Mouse (Mus musculus): ENCODE data around the gene Mfap1b. TPM values are rescaled to one million over a fixed set of nuclear protein-coding genes. Genes with fewer than 3 reads are reported as not detected.
A peak's percentile ranks its signal among the peaks of the same experiment; 100 is the strongest.
"Not testable (repeated sequence)": the region's sequence is repeated elsewhere in the genome, so short reads cannot be mapped to it uniquely, and the experiment has no call there.

Gene Mfap1b
- 52.8 and 53.8 TPM in 2 replicates for polyA plus RNA-seq (2014; fragmentation: Nextera tagmentation; extraction: Ambion mirVana)

DNA sequence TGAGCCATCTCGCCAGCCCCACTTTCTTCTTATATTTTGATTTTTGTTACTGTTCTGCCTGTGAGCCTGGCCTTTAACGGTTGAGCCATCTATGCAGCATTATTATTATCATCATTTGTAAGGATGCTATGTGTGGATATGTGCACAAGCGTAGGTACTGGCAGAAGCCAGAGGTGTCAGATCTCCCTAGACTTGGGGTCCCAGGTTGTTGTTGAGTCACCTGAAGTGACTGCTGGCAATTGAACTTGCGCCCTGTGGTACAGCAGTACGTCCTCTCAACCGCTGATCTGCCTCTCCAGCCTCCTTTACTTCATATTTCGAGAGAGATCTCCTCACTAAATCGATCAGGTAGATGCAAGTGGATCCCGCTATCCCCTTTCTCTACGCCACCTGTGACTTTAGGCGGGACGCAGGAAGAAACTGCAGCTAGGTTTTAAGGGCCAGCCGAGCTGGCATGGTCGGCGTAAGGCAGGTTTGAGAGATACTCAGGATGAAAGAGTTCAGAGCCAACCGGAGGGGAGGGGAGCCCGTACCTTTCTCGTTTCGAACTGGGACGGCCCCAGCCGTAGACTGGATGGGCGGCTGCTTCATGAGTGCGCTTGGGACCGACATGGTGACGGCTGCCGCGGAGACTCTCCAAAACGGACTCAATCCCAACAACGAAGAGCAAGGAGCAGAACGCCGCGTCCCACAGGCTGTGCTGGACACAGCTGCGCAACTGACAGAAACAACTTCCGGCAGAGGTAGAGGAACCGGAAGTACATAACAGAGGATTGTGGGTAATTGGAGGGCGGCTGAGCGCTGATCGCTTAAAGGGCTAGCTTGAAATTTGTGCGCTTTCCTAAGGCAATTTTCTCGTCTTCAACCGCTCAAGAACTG is at the start of gene Mfap1b:
TSS of gene Mfap1b (minus strand) at position 767 of the 879 bp plus-strand sequence.
- not testable (repeated sequence) for H3K4me1 ChIP-seq (ENCODE audit: control insufficient read depth, insufficient read depth, low read length); H3K9me3 ChIP-seq (ENCODE audit: control insufficient read depth, low read depth, low read length); H3K36me3 ChIP-seq (ENCODE audit: control insufficient read depth, insufficient read depth, low read length); H3K27ac ChIP-seq (ENCODE audit: low read length); H3K27me3 ChIP-seq (ENCODE audit: control insufficient read depth, insufficient read depth, low read length)
- Histone ChIP-seq H3K9ac (replicated peaks; ENCODE audit: low read depth, low read length) (peak within 1 kb of the TSS; percentile 34), H3K4me2 (replicated peaks; ENCODE audit: low read depth, low read length) (peak within 1 kb of the TSS; percentile 62), H3K4me3 (ENCODE audit: low read depth, low read length) (peak within 1 kb of the TSS; percentile 45)
- WGBS, result 5% methylated on average over 39 of the region's 41 CpGs
- ATAC-seq (ENCODE audit: insufficient number of reproducible peaks, insufficient read depth, low FRiP score, low read depth), result peak; percentile 95

DNA sequence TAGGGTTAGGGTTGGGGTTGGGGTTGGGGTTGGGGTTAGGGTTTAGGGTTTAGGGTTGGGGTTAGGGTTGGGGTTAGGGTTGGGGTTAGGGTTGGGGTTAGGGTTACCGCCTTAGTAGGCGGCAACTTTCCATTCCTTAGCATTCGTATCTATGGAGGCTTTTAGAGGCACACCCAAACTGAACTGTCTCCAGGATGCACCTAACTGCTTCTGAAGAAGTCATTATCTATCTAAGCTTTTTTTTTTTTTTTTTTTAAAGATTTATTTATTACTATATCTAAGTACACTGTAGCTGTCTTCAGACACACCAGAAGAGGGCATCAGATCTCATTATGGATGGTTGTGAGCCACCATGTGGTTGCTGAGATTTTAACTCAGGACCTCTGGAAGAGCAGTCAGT is 49.0 kb upstream of the Mfap1b start:
- not testable (repeated sequence) for H3K4me2 ChIP-seq (replicated peaks; ENCODE audit: low read depth, low read length); H3K4me3 ChIP-seq (ENCODE audit: low read depth, low read length); H3K4me1 ChIP-seq (ENCODE audit: control insufficient read depth, insufficient read depth, low read length); ATAC-seq (ENCODE audit: insufficient number of reproducible peaks, insufficient read depth, low FRiP score, low read depth); H3K27ac ChIP-seq (ENCODE audit: low read length); H3K27me3 ChIP-seq (ENCODE audit: control insufficient read depth, insufficient read depth, low read length); H3K9ac ChIP-seq (replicated peaks; ENCODE audit: low read depth, low read length); H3K9me3 ChIP-seq (ENCODE audit: control insufficient read depth, low read depth, low read length)
- peaks cover 16% of the 10 kb centered on the region for H3K36me3 ChIP-seq (ENCODE audit: control insufficient read depth, insufficient read depth, low read length)
- WGBS, result 100% methylated on average over 3 of the region's 3 CpGs

DNA sequence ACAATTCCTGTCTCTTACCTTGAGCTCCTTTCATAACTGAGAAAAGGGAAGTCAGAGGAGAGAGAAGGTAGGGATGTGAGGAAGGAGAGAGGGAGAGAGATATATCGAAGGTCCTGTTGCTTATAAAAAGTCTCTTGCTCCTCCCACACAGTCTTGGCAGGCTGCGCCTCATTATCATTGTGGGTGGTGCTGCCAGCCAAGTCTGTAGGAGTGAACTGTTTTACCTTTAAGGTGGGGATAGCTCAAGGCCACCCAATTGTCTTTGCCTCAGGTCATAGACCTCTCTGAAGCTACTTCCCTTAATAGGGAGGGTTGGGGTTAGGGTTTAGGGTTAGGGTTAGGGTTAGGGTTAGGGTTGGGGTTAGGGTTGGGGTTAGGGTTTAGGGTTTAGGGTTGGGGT is 48.1 kb upstream of the Mfap1b start:
- no peaks in the 10 kb centered on the region for H3K4me1 ChIP-seq (ENCODE audit: control insufficient read depth, insufficient read depth, low read length)
- H3K9ac ChIP-seq (replicated peaks; ENCODE audit: low read depth, low read length), result no peak overlapping the region
- ATAC-seq (ENCODE audit: insufficient number of reproducible peaks, insufficient read depth, low FRiP score, low read depth), result no peak
- no peaks in the 10 kb centered on the region for H3K27me3 ChIP-seq (ENCODE audit: control insufficient read depth, insufficient read depth, low read length)
- H3K4me3 ChIP-seq (ENCODE audit: low read depth, low read length), result no peak overlapping the region
- 72% methylated on average over 2 of the region's 2 CpGs for WGBS
- no peak overlapping the region for H3K27ac ChIP-seq (ENCODE audit: low read length)
- H3K9me3 ChIP-seq (ENCODE audit: control insufficient read depth, low read depth, low read length), result no peaks in the 10 kb centered on the region
- no peak overlapping the region for H3K4me2 ChIP-seq (replicated peaks; ENCODE audit: low read depth, low read length)
- peaks cover 16% of the 10 kb centered on the region for H3K36me3 ChIP-seq (ENCODE audit: control insufficient read depth, insufficient read depth, low read length)

DNA sequence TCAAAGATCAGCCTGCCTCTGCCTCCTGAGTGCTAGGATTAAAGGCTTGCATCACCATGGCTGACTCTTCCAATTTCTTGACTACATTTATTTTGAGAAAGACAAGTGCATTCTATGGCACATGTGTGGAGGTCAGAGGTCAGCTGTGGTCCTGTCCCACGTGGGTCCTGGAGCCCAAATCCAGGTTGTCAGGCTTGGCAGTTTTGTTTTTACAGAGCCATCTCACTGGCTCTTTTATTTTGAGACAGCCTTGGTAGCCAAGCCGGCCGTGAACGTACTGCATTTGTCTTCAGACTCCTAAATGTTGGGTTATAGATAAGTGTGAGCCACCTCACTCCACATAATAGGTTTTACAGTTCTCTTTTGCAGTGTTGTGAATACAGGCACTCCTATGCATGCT is 44.8 kb upstream of the Mfap1b start:
- not testable (repeated sequence) for H3K27ac ChIP-seq (ENCODE audit: low read length); H3K4me1 ChIP-seq (ENCODE audit: control insufficient read depth, insufficient read depth, low read length); ATAC-seq (ENCODE audit: insufficient number of reproducible peaks, insufficient read depth, low FRiP score, low read depth); H3K9me3 ChIP-seq (ENCODE audit: control insufficient read depth, low read depth, low read length); H3K27me3 ChIP-seq (ENCODE audit: control insufficient read depth, insufficient read depth, low read length); H3K4me3 ChIP-seq (ENCODE audit: low read depth, low read length); H3K4me2 ChIP-seq (replicated peaks; ENCODE audit: low read depth, low read length); H3K9ac ChIP-seq (replicated peaks; ENCODE audit: low read depth, low read length)
- H3K36me3 ChIP-seq (ENCODE audit: control insufficient read depth, insufficient read depth, low read length), result peaks cover 20% of the 10 kb centered on the region
- WGBS, result 92% methylated on average over 4 of the region's 4 CpGs

DNA sequence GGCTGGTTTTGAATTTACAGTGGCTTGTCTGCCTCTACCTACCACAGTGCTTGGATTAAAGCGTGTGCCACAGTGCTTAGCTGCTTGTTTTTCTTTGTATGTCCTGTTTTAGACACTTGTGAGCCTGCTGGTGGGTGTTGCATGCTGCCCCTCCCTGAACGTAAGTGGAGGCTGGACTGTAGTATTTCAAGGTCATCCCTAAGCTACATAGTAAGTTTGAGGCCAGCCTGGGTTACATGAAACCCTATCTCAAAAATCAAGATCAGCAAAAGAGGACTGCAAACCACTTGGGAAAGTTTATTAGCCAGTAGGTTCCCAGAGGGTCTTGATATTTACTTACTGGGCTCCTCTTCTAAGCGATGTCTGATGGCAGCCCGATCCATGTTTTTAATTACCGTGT is 44.2 kb upstream of the Mfap1b start:
- peaks cover 22% of the 10 kb centered on the region for H3K36me3 ChIP-seq (ENCODE audit: control insufficient read depth, insufficient read depth, low read length)
- no peaks in the 10 kb centered on the region for H3K27me3 ChIP-seq (ENCODE audit: control insufficient read depth, insufficient read depth, low read length)
- no peak overlapping the region for H3K4me3 ChIP-seq (ENCODE audit: low read depth, low read length)
- no peak for ATAC-seq (ENCODE audit: insufficient number of reproducible peaks, insufficient read depth, low FRiP score, low read depth)
- no peak overlapping the region for H3K4me2 ChIP-seq (replicated peaks; ENCODE audit: low read depth, low read length)
- H3K27ac ChIP-seq (ENCODE audit: low read length), result no peak overlapping the region
- WGBS, result 93% methylated on average over 5 of the region's 5 CpGs
- no peaks in the 10 kb centered on the region for H3K4me1 ChIP-seq (ENCODE audit: control insufficient read depth, insufficient read depth, low read length)
- no peak overlapping the region for H3K9ac ChIP-seq (replicated peaks; ENCODE audit: low read depth, low read length)
- no peaks in the 10 kb centered on the region for H3K9me3 ChIP-seq (ENCODE audit: control insufficient read depth, low read depth, low read length)

DNA sequence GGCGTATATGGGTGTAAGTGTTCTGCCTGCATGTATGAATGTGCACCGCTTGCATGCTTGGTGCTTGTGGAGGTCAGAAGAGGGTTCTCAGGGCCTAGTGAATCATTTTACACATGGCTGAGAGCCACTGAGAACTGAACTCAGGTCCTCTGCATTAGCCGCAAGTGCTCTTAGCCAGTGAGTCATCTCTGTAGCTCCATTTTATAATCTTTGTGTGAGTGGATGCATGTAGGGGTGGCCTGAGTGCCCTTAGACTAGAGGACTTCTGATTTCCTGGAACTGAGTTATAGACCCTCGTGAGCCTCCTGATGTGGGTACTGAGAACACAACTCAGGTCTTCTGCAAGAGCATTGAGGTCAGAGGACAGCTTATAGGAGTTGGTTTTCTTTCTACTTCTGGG is 40.3 kb upstream of the Mfap1b start:
- ATAC-seq (ENCODE audit: insufficient number of reproducible peaks, insufficient read depth, low FRiP score, low read depth), result no peak
- WGBS, result 93% methylated on average over 4 of the region's 4 CpGs
- no peak overlapping the region for H3K4me3 ChIP-seq (ENCODE audit: low read depth, low read length)
- no peaks in the 10 kb centered on the region for H3K4me1 ChIP-seq (ENCODE audit: control insufficient read depth, insufficient read depth, low read length)
- no peak overlapping the region for H3K9ac ChIP-seq (replicated peaks; ENCODE audit: low read depth, low read length)
- H3K36me3 ChIP-seq (ENCODE audit: control insufficient read depth, insufficient read depth, low read length), result peaks cover 20% of the 10 kb centered on the region
- H3K27me3 ChIP-seq (ENCODE audit: control insufficient read depth, insufficient read depth, low read length), result no peaks in the 10 kb centered on the region
- H3K4me2 ChIP-seq (replicated peaks; ENCODE audit: low read depth, low read length), result no peak overlapping the region
- H3K9me3 ChIP-seq (ENCODE audit: control insufficient read depth, low read depth, low read length), result no peaks in the 10 kb centered on the region
- no peak overlapping the region for H3K27ac ChIP-seq (ENCODE audit: low read length)

DNA sequence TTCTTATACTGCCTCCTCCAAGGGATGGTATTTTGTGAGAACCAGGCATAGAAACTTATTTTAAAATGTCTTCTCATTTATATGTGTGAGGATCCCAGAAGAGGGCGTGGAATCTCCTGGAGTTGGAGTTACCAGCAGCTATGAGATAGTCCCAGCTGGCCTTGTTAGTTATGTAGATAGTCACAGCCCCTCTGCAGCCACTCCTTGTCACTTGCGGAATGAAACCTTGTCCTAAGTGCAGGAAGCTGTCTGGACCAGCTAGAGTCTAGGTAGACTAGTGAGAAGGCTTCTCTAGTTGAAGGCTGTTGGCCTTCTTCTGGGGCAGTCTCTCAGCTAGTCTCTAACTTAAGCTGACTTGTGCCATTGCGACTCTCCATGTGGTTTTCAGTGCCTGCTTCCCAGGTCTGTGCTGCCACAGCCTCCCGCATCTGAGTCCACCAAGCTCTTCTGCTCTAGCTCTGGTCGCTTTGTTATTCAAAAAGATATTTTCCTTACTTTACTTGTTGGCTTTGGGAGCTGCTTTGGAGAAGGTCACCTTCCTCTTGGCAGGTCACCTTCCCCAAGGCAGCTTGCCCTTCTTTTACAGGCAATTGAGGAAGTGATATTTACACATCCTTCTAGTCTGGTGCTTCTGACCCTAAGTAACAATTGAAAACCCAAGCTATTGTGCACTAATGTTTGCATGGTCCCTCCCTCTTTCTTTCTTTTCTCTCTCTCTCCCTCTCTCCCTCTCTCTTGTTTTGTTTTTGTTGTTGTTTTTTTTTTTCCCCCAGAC is 39.3 kb upstream of the Mfap1b start:
- not testable (repeated sequence) for H3K9me3 ChIP-seq (ENCODE audit: control insufficient read depth, low read depth, low read length); ATAC-seq (ENCODE audit: insufficient number of reproducible peaks, insufficient read depth, low FRiP score, low read depth); H3K27me3 ChIP-seq (ENCODE audit: control insufficient read depth, insufficient read depth, low read length); H3K4me1 ChIP-seq (ENCODE audit: control insufficient read depth, insufficient read depth, low read length); H3K4me2 ChIP-seq (replicated peaks; ENCODE audit: low read depth, low read length); H3K9ac ChIP-seq (replicated peaks; ENCODE audit: low read depth, low read length); H3K4me3 ChIP-seq (ENCODE audit: low read depth, low read length); H3K27ac ChIP-seq (ENCODE audit: low read length)
- H3K36me3 ChIP-seq (ENCODE audit: control insufficient read depth, insufficient read depth, low read length), result peaks cover 19% of the 10 kb centered on the region
- WGBS, result 87% methylated on average over 4 of the region's 5 CpGs

DNA sequence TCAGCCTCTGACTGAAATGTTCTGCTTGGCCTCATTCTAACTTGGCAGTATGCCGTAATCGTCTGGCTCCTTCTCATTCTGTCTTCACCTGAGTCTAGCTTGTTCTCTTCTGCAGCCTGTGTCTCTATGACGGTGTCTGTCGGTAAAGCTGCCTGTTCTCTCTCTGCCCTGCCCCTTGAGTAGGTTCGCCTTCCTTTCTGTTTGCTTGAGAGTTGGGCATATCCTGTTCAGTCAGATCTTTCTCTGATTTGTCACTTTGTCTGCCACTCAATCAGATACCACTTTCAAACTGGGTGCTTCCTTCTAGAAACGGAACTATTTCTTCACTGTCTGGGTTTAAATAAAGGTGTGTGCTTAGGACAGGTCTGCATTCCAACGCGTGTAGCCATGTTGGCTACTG is 37.5 kb upstream of the Mfap1b start:
- Histone ChIP-seq H3K9ac (replicated peaks; ENCODE audit: low read depth, low read length) (no peak overlapping the region), H3K4me3 (ENCODE audit: low read depth, low read length) (no peak overlapping the region), H3K27me3 (ENCODE audit: control insufficient read depth, insufficient read depth, low read length) (no peaks in the 10 kb centered on the region), H3K9me3 (ENCODE audit: control insufficient read depth, low read depth, low read length) (no peaks in the 10 kb centered on the region), H3K4me1 (ENCODE audit: control insufficient read depth, insufficient read depth, low read length) (peaks cover 4% of the 10 kb centered on the region; the same call in 1 of the 2 replicates), H3K4me2 (replicated peaks; ENCODE audit: low read depth, low read length) (no peak overlapping the region), H3K27ac (ENCODE audit: low read length) (no peak overlapping the region), H3K36me3 (ENCODE audit: control insufficient read depth, insufficient read depth, low read length) (peaks cover 15% of the 10 kb centered on the region; the same call in 1 of the 2 replicates)
- ATAC-seq (ENCODE audit: insufficient number of reproducible peaks, insufficient read depth, low FRiP score, low read depth), result no peak
- 91% methylated on average over 8 of the region's 8 CpGs for WGBS
